Mouse (Mus musculus): ENCODE measurements around the gene Bmf.

Bmf gene

DNA sequence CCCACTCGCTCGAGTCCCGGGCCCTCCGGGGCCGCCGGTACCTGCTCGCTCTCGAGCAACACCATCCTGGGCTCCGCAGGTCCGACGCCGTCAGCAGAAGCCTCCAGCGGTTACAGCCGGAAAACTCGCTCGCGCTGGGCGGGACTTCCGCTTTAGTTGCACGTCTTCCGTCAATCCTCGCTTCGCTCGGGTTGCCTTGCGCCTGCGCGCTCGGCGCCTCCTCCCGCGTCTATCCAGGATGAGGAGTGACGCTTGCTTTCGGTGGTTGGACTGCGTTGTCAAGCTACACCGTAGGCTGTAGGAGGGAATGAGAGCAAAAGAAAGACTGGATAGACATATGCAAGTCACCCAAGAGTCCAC is 70.0 kb downstream of the Bmf start, which contains the start of gene Srp14:
TSS of gene Srp14 (minus strand) at position 162 of the 360 bp plus-strand sequence.
- peak; percentile 91 for DNase-seq (ENCODE audit: low read depth, low spot score)

DNA sequence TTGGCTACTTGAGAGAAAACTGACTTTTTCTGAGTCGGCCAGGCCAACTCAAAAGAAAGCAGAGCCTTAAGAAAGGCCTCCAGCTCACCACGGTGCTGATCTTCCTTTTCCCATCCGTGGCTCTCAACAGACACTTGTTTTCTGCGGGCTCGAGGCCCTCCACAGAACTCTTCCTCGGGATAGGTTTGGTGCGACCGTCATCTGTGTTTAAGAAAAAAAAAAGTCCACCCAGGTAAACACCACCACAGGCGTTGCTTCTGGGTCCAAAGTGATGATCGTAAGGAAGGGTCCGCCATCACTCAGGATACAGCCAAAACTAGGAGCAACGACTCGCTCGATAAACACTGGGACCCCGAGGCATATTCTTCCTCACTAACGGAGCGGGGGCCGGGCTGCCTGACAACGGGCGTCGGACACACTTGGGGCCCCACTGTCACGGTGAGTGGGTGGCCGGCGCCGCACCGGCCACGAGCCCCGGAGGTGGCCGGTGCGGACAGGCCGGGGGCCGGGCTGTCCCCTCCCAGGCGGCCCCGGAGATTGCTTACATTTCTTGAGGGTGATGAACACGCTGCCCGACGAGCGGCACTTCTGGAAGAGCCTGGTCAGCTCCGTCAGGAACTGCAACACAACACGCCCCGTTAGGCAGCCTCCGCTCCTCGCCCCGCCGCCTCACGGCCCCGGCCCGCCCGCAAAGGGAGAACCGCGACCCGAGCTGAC is 70.5 kb downstream of the Bmf start:
- DNase-seq (ENCODE audit: low read depth, low spot score): no peak
